Mouse (Mus musculus) myocyte (in vitro differentiated cells): ENCODE measurements around the gene Zmynd19.

Experiments
- CEBPB ChIP-seq: IDR thresholded peaks from 2 replicates; pipeline ENCODE4 v1.6.1; 2011; ENCODE audit warnings: mild to moderate bottlenecking, moderate library complexity; ENCODE audit not compliant: poor library complexity, insufficient read depth, severe bottlenecking
- E2F4 ChIP-seq: IDR thresholded peaks from one replicate; pipeline ENCODE4 v1.6.1; 2011; ENCODE audit warnings: mild to moderate bottlenecking, control low read depth, moderate library complexity; ENCODE audit not compliant: insufficient read depth
- MAX ChIP-seq: IDR thresholded peaks from one replicate; pipeline ENCODE4 v1.6.1; 2011; ENCODE audit warnings: low read depth, mild to moderate bottlenecking, control low read depth
- POLR2A ChIP-seq: IDR thresholded peaks from one replicate; pipeline ENCODE4 v1.6.1; 2011; ENCODE audit warnings: low read depth, mild to moderate bottlenecking, control low read depth, moderate library complexity; ENCODE audit not compliant: insufficient read length
- POLR2AphosphoS2 ChIP-seq: IDR thresholded peaks from one replicate; pipeline ENCODE4 v1.6.1; 2011; ENCODE audit warnings: low read depth, control low read depth; ENCODE audit not compliant: insufficient read length
- SRF ChIP-seq: IDR thresholded peaks from one replicate; pipeline ENCODE4 v1.6.1; 2011; ENCODE audit warnings: low read depth; ENCODE audit not compliant: control insufficient read depth, insufficient read length
- TCF12 ChIP-seq: IDR thresholded peaks from one replicate; pipeline ENCODE4 v1.6.1; 2011; ENCODE audit warnings: mild to moderate bottlenecking, control low read depth; ENCODE audit not compliant: poor library complexity, insufficient read depth, severe bottlenecking
- TCF3 ChIP-seq: IDR thresholded peaks from one replicate; pipeline ENCODE4 v1.6.1; 2011; ENCODE audit warnings: low read depth, control low read depth; ENCODE audit not compliant: insufficient read length
- USF1 ChIP-seq: IDR thresholded peaks from one replicate; pipeline ENCODE4 v1.6.1; 2011; ENCODE audit warnings: low read depth, mild to moderate bottlenecking, control low read depth, moderate library complexity

DNA sequence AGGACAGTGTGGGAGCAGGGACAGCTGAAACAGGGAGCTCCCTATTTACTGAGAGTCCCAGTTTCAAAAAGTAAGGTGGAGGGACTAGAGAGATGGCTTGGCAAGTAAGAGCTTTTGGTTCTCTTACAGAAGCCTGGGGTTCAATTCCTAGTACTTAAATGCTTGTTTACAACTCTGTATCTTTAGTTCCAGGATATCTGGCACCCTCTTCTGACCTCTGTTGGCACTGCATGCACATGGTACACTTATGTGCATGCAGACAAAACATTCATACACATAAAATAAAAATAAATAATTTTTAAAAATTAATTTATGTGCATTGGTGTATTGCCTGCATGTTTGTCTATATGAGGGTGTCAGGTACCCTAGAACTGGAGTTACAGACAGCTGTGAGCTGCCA lies 58.7 kb downstream of the Zmynd19 start:
- TF ChIP-seq POLR2A (no peak), TCF12 (no peak), USF1 (no peak), MAX (no peak), TCF3 (no peak), POLR2AphosphoS2 (no peak), E2F4 (no peak), SRF (no peak), CEBPB (no peak)
